Mouse (Mus musculus) midbrain, postnatal 0 days (tissue): ENCODE data around the gene Rffl. TPM values are rescaled to one million over a fixed set of nuclear protein-coding genes. Genes with fewer than 3 reads are reported as not detected.

ENCODE experiments used
- ATAC-seq: fragments of 200-750 bp; cut with Nextera tagmentation; 2 replicates; pipeline ENCODE4 v1.8.0; 2017; ENCODE audit warnings: moderate number of reproducible peaks, mild to moderate bottlenecking, moderate TSS enrichment, moderate library complexity; ENCODE audit not compliant: low FRiP score
- DNase-seq: peaks from one replicate; pipeline ENCODE4 v3.0.0-alpha.2; 2015; ENCODE audit warnings: low spot score
- H3K27ac ChIP-seq: fragments of 300-500 bp; sonication (generic); 2 replicates; pipeline ENCODE4 v1.5.1; 2014; ENCODE audit warnings: low read depth, mild to moderate bottlenecking, low read length, mixed read lengths
- H3K27me3 ChIP-seq: fragments of 300-500 bp; sonication (generic); 2 replicates; pipeline ENCODE4 v1.6.1; 2014; ENCODE audit warnings: low read length, control low read depth, mixed read lengths; ENCODE audit not compliant: insufficient read depth
- H3K36me3 ChIP-seq: fragments of 300-500 bp; sonication (generic); 2 replicates; pipeline ENCODE4 v1.6.1; 2014; ENCODE audit warnings: low read length, control low read depth, mixed read lengths; ENCODE audit not compliant: insufficient read depth
- H3K4me1 ChIP-seq: fragments of 300-500 bp; sonication (generic); 2 replicates; pipeline ENCODE4 v1.6.1; 2014; ENCODE audit warnings: mild to moderate bottlenecking, control low read depth, antibody characterized with exemption, low read length, mixed read lengths; ENCODE audit not compliant: insufficient read depth
- H3K4me2 ChIP-seq: fragments of 300-500 bp; sonication (generic); 2 replicates; pipeline ENCODE4 v1.6.1; 2014; ENCODE audit warnings: low read depth, mild to moderate bottlenecking, low read length, mixed read lengths; ENCODE audit not compliant: poor library complexity, severe bottlenecking
- H3K4me3 ChIP-seq: fragments of 300-500 bp; sonication (generic); 2 replicates; pipeline ENCODE4 v1.5.1; 2014; ENCODE audit warnings: low read depth, mild to moderate bottlenecking, low read length, moderate library complexity
- H3K9ac ChIP-seq: fragments of 300-500 bp; sonication (generic); replicated peaks from 2 replicates; pipeline ENCODE4 v1.6.1; 2014; ENCODE audit warnings: mild to moderate bottlenecking, low read length, moderate library complexity, mixed read lengths; ENCODE audit not compliant: poor library complexity, severe bottlenecking
- H3K9me3 ChIP-seq: fragments of 300-500 bp; sonication (generic); 2 replicates; pipeline ENCODE4 v1.6.1; 2016; ENCODE audit warnings: low read length, control low read depth
- CTCF ChIP-seq: IDR thresholded peaks from 2 replicates; pipeline ENCODE4 v1.5.1; 2016; ENCODE audit warnings: antibody characterized with exemption, mild to moderate bottlenecking
- WGBS: fragments of 180-500 bp; shearing (Covaris S2); extraction: QIAGEN DNeasy Blood & Tissue Kit; methylation state at CpG from one replicate; pipeline ENCODE4 v1.1.7; 2014; 5-methylcytosine and 5-hydroxymethylcytosine counted together
- polyA plus RNA-seq: library from polyadenylated mRNA; unstranded; fragments of >200 nt; fragmentation: Nextera tagmentation; extraction: Ambion mirVana; gene quantifications from 2 replicates; pipeline ENCODE4 v1.2.1, GENCODE M21; 2015
- total RNA-seq: library from RNA; depleted of rRNA; stranded (reverse); fragments of >200 nt; gene quantifications from 2 replicates; pipeline ENCODE4 v1.2.3, GENCODE M21; 2014

Rffl gene
- total and polyA plus RNA-seq, 2 experiments from 2014 or later = 2.0 TPM

DNA sequence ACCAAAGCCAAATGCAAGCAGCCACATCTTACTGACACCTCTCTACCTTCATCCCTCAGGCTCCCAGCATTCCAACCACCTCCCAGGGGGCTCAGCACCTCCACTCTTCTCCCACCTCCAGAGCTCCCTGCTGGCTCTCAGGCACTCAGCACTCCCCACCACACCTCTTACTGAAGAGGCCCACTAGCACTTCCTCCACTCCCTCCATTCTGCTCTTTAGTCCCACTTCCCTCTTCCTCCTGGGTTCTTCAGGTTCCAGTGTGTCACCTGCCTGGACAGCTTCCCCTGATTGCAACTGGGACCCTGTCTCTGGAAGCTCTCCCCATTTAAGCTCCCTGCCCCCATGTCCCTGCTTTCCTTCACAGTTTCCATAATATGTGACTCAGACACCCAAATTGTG, 44.2 kb downstream of the Rffl start:
- ATAC-seq (no peak), DNase-seq (no peak)
- TF ChIP-seq CTCF = no peak
- Histone ChIP-seq H3K27ac (no peak overlapping the region), H3K4me1 (no peaks in the 10 kb centered on the region), H3K4me2 (no peak overlapping the region), H3K9ac (no peak overlapping the region), H3K9me3 (no peaks in the 10 kb centered on the region), H3K36me3 (no peaks in the 10 kb centered on the region), H3K27me3 (no peaks in the 10 kb centered on the region), H3K4me3 (no peak overlapping the region)

DNA sequence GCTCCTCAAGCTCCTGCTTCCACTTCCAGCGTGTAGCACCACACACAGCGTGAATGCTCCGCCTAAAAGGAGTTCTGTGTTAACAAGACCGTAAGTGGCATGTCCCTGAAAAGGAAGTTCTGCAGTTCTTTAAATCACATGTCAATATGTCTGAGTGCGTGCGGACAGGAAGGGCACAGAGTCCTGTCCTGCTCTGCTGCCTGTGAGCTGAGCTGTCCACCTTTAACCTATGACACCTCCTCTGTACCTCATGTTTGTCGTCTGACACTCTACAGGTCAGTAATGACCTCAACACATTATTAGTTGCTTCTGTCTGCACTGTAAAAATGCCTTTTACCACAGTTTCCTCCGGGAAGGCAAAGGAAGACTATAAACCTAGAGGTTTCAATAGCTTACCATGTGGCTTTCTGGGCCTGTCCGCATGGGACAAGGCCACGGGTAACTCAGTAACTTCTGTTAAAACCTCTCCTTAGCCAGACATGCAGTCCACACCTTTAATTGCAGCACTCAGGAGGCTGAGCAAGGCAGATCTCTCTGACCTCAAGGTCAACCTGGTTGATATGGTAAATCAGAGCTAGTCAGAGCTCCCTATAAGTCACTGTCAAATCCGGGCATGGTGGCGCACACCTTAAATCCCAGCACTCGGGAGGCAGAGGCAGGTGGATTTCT, 50.1 kb downstream of the Rffl start:
- H3K36me3 ChIP-seq = no peaks in the 10 kb centered on the region
- H3K9ac ChIP-seq = no peak overlapping the region
- H3K4me2 ChIP-seq = no peak overlapping the region
- H3K4me3 ChIP-seq = no peak overlapping the region
- DNase-seq (no peak), ATAC-seq (no peak)
- 91% methylated on average over 13 of the region's 13 CpGs for WGBS
- no peak for TF ChIP-seq CTCF
- H3K9me3 ChIP-seq = no peaks in the 10 kb centered on the region
- H3K27me3 ChIP-seq = no peaks in the 10 kb centered on the region
- H3K27ac ChIP-seq = no peak overlapping the region
- no peaks in the 10 kb centered on the region for H3K4me1 ChIP-seq

DNA sequence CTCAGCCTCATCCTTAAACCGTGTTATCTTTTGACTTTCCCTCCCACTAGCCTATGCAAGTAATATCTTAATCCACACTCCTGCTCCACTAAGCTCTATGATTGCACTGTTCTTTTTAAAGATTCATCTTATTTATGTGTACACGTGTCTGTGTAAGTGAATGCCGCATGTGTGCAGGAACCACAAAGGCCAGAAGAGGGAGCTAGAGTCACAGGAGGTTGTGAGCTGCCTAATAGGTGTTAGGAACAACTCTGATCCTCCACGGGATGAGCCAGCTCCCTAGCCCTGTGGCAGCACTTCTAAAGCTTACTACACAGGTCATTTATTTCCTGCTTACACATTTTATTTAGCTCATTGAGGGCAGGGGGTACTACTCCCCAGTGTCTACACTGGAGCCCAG, 51.7 kb downstream of the Rffl start:
- H3K27me3 ChIP-seq = no peaks in the 10 kb centered on the region
- WGBS = 50% methylated on average over 4 of the region's 4 CpGs
- peak; percentile 66 for TF ChIP-seq CTCF
- DNase-seq (peak; percentile 37), ATAC-seq (no peak)
- no peak overlapping the region for H3K9ac ChIP-seq
- no peak overlapping the region for H3K4me2 ChIP-seq
- H3K4me3 ChIP-seq = no peak overlapping the region
- H3K36me3 ChIP-seq = no peaks in the 10 kb centered on the region
- no peaks in the 10 kb centered on the region for H3K9me3 ChIP-seq
- no peak overlapping the region for H3K27ac ChIP-seq
- no peaks in the 10 kb centered on the region for H3K4me1 ChIP-seq

DNA sequence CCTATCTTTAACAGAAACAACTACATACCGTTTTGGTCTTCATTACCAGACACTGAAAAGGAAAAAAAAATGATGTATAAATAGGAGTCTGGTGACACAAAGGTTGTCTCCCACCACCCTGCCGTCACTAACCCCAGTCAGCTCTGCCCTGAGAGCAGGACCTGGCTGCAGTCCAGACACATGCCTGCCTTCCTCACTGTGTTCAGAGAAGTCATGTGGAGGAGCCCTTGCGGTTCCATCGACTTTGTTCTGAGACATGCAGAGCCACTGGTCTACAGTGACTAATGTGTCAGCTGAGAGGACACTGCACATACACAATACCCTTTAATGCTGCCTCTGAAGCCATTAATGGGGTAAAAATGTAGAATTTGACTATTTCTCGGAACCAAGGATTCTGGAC, 62.5 kb downstream of the Rffl start:
- no peaks in the 10 kb centered on the region for H3K9me3 ChIP-seq
- no peak overlapping the region for H3K27ac ChIP-seq
- 0 out of 2 replicates have a peak, but pooled peaks cover 6% of the 10 kb centered on the region for H3K36me3 ChIP-seq
- ATAC-seq (no peak), DNase-seq (no peak)
- no peak overlapping the region for H3K4me3 ChIP-seq
- no peak overlapping the region for H3K9ac ChIP-seq
- TF ChIP-seq CTCF = no peak
- no peak overlapping the region for H3K4me2 ChIP-seq
- WGBS = 61% methylated on average over 5 of the region's 5 CpGs
- no peaks in the 10 kb centered on the region for H3K4me1 ChIP-seq
- no peaks in the 10 kb centered on the region for H3K27me3 ChIP-seq

DNA sequence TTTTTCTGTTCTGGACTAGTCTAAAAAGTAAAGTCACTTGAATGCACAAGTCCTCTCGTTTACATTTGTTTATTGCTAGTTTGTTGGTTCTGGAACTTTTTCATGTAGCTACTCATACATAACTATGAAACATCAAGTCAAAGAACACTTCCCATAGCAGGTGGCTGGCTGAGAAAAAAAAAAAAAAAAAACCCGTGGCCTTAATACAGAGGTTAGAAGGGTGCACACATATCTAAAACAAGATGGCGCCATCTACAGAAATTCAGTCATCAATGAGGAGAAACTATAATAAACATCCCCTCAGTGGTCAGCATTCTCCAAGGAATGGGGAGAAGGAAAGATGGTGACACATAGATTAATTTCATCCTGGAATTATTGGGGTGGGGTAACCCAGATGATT, 63.6 kb downstream of the Rffl start:
- H3K36me3 ChIP-seq = peaks cover 17% of the 10 kb centered on the region
- H3K4me2 ChIP-seq = no peak overlapping the region
- no peak overlapping the region for H3K9ac ChIP-seq
- 86% methylated on average over 3 of the region's 3 CpGs for whole genome bisulfite sequencing
- ATAC-seq (no peak), DNase-seq (no peak)
- TF ChIP-seq CTCF = no peak
- H3K27ac ChIP-seq = no peak overlapping the region
- H3K4me3 ChIP-seq = no peak overlapping the region
- no peaks in the 10 kb centered on the region for H3K4me1 ChIP-seq
- H3K9me3 ChIP-seq = no peaks in the 10 kb centered on the region
- H3K27me3 ChIP-seq = no peaks in the 10 kb centered on the region

DNA sequence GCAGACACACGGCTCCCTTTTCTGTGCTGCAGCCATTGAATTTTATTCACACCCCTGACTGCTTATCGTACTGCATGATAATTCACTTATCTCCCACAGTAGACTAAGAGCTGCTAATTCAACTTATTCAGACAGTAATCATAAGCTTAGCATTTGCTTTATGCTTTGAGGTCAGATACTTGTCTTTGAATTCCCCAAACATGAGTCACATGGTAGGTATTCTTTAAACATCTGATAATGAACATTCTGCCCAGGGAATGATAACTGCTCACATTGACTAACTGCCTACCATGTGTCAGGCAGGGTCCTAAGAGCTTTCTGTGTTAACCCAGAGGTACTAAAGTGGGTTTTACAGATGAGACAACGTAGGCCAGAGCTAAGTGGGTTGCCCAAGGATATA, 64.4 kb downstream of the Rffl start:
- DNase-seq = no peak
- no peaks in the 10 kb centered on the region for H3K4me1 ChIP-seq
- no peak for TF ChIP-seq CTCF
- H3K9ac ChIP-seq = no peak overlapping the region
- H3K4me2 ChIP-seq = no peak overlapping the region
- no peak for ATAC-seq
- H3K9me3 ChIP-seq = no peaks in the 10 kb centered on the region
- H3K36me3 ChIP-seq = peaks cover 24% of the 10 kb centered on the region
- H3K4me3 ChIP-seq = no peak overlapping the region
- WGBS = 56% methylated on average over 3 of the region's 3 CpGs
- H3K27me3 ChIP-seq = no peaks in the 10 kb centered on the region
- no peak overlapping the region for H3K27ac ChIP-seq
